Mouse (Mus musculus) forebrain, embryonic 12.5 days (tissue): ENCODE data around the gene Hps4. TPM values are rescaled to one million over a fixed set of nuclear protein-coding genes. Genes with fewer than 3 reads are reported as not detected.

Experiments
- ATAC-seq: fragments of 200-750 bp; cut with Nextera tagmentation; 2 replicates; pipeline ENCODE4 v1.8.0; 2017; ENCODE audit warnings: moderate TSS enrichment; ENCODE audit not compliant: low FRiP score
- H3K27ac ChIP-seq: fragments of 300-500 bp; sonication (generic); 2 replicates; pipeline ENCODE4 v1.5.1; 2016; ENCODE audit warnings: mild to moderate bottlenecking
- H3K27me3 ChIP-seq: fragments of 300-500 bp; sonication (generic); 2 replicates; pipeline ENCODE4 v1.6.1; 2016; ENCODE audit warnings: mild to moderate bottlenecking
- H3K36me3 ChIP-seq: fragments of 300-500 bp; sonication (generic); replicated peaks from 2 replicates; pipeline ENCODE4 v1.6.1; 2016; ENCODE audit warnings: mild to moderate bottlenecking
- H3K4me1 ChIP-seq: fragments of 300-500 bp; sonication (generic); 2 replicates; pipeline ENCODE4 v1.6.1; 2016
- H3K4me2 ChIP-seq: fragments of 300-500 bp; sonication (generic); 2 replicates; pipeline ENCODE4 v1.6.1; 2016; ENCODE audit warnings: mild to moderate bottlenecking, moderate library complexity
- H3K4me3 ChIP-seq: fragments of 300-500 bp; sonication (generic); replicated peaks from 2 replicates; pipeline ENCODE4 v1.5.1; 2016; ENCODE audit warnings: mild to moderate bottlenecking
- H3K9ac ChIP-seq: fragments of 300-500 bp; sonication (generic); 2 replicates; pipeline ENCODE4 v1.6.1; 2016; ENCODE audit warnings: mild to moderate bottlenecking
- H3K9me3 ChIP-seq: fragments of 300-500 bp; sonication (generic); 2 replicates; pipeline ENCODE4 v1.6.1; 2016
- WGBS: fragments of 180-500 bp; shearing (Covaris S2); methylation state at CpG from one replicate; pipeline ENCODE4 v1.1.7; 2016; 5-methylcytosine and 5-hydroxymethylcytosine counted together
- polyA plus RNA-seq: library from polyadenylated mRNA; unstranded; fragments of >200 nt; fragmentation: Nextera tagmentation; extraction: Ambion mirVana; gene quantifications from 2 replicates; pipeline ENCODE4 v1.2.1, GENCODE M21; 2016

Gene Hps4
- polyA plus RNA-seq, 1 experiment from 2014 or later, result 36.1 TPM

DNA sequence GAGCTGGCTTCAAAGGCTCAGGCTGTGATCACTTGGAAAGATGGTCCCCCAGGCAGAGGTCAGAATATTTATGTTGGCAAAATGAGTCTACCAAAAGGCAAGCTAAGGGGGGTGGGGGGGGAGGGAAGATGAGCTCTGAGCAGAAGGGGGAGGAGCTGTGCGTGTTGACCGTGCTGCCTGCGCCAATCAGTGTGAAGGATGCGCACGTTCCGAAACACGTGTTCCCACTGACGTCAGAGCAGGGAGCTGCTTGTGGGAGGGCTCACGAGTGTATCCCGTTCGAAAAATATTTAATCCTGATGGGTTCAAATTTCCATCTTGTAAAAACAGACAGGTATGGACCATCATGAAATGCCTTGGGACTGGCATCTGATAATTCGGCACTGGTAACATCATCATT lies 76.7 kb downstream of the Hps4 start:
- Histone ChIP-seq H3K9ac (no peak overlapping the region), H3K9me3 (no peaks in the 10 kb centered on the region), H3K27me3 (peaks cover 4% of the 10 kb centered on the region), H3K27ac (no peak overlapping the region), H3K4me3 (no peak overlapping the region), H3K4me1 (peaks cover 18% of the 10 kb centered on the region; the same call in 1 of the 2 replicates), H3K36me3 (no peaks in the 10 kb centered on the region), H3K4me2 (no peak overlapping the region)
- ATAC-seq, result no peak
- WGBS, result 31% methylated on average over 12 of the region's 12 CpGs

DNA sequence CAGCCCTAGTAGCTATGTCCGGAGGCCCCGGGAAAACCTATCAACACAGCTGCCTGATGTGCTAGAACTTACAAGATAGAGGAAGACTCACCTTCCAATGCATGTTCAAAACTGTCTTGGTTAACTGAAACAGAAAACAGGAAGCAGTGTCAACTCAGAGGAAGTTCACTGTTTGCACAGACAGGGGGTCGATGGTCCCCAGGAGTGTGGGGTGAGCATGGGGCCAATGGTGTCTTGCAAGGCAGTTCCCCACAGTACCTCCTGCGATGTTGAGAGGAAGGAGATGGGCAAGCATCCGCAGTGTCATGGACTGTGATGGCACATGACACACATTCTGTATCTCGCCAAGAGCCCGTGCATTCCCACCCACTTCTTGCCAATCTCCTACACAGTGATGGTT lies 83.8 kb downstream of the Hps4 start:
- WGBS, result 83% methylated on average over 7 of the region's 7 CpGs
- peaks cover 41% of the 10 kb centered on the region for H3K27me3 ChIP-seq

DNA sequence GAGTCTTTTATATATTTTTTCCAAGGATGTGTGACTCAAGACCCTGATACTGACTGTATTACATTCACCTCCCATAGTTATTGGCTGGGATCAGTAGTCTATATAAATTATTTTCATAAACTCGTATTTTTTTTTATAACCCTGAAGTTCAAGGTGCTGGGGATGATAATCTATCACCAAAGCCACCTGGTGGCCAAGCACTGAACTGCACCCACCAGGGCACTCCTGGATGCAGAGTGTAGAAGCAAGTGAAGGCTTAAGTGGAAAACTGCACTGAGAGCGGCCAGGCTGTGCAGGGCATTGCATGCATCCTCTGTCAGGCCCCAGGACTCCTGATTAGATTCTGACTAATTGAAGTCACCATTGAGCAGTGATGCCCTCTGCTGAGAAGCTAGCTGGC lies 84.4 kb downstream of the Hps4 start:
- Histone ChIP-seq H3K9ac (no peak overlapping the region), H3K4me1 (peaks cover 13% of the 10 kb centered on the region), H3K36me3 (no peaks in the 10 kb centered on the region), H3K4me2 (no peak overlapping the region), H3K27me3 (peaks cover 48% of the 10 kb centered on the region), H3K4me3 (no peak overlapping the region), H3K9me3 (no peaks in the 10 kb centered on the region), H3K27ac (no peak overlapping the region)
- peak; percentile 40; the same call in 1 of the 2 replicates for ATAC-seq
- 43% methylated on average over 2 of the region's 2 CpGs for WGBS

More for the DNA sequence above, 83.8 kb downstream of the Hps4 start:
- Histone ChIP-seq H3K4me2 (no peak overlapping the region), H3K36me3 (no peaks in the 10 kb centered on the region), H3K9ac (no peak overlapping the region), H3K27ac (no peak overlapping the region), H3K9me3 (no peaks in the 10 kb centered on the region), H3K4me1 (peaks cover 8% of the 10 kb centered on the region), H3K4me3 (no peak overlapping the region)
- no peak for ATAC-seq

Other genes with a start within 250 kb of the Hps4 start
- 1.2 and 1.4 TPM in 2 replicates for gene Cryba4, start 90.6 kb upstream of the Hps4 start, polyA plus RNA-seq
- gene Crybb1, start 87.3 kb upstream of the Hps4 start, polyA plus RNA-seq, result 1.2 and 1.3 TPM in 2 replicates
- gene Tpst2, start 66.4 kb upstream of the Hps4 start, polyA plus RNA-seq, result 27.1 and 28.6 TPM in 2 replicates
- gene Tfip11, start 16.7 kb upstream of the Hps4 start, polyA plus RNA-seq, result 38.1 and 39.5 TPM in 2 replicates
- gene Srrd, start within 50 bp of the Hps4 start, polyA plus RNA-seq, result 47.3 and 50.0 TPM in 2 replicates
- gene Gm6583, start 12.9 kb downstream of the Hps4 start, polyA plus RNA-seq, result 0.22 and 0.31 TPM in 2 replicates
- 38.6 and 57.3 TPM in 2 replicates for gene Asphd2, start 51.8 kb downstream of the Hps4 start, polyA plus RNA-seq
- gene Gm6588, start 106.3 kb downstream of the Hps4 start, polyA plus RNA-seq, result 0.57 and 0.65 TPM in 2 replicates
- gene Sez6l, start 234.1 kb downstream of the Hps4 start, polyA plus RNA-seq, result 13.4 and 14.8 TPM in 2 replicates